19 mouse cellular contexts compared by ENCODE assay signal in the genomic region with DNA sequence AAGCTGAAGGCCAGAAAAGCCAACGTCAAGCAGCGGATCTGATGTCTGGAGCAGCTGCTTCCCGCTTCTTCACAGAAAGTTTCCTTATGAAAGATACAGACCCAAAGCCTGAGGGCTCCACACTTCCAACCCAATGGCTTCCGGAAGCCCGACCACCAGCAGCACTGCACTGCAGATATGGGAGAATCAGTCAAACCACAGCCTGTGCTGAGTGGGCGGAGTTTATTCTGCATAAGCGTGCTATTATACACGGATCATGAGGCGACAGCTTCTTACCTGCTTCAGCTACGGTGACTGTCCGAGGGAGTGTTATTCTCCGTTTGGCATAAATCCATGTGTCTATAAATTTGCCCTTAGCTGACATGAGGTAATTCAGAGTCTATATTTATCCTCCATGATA.
"Had no signal": no experiment of that assay in that cellular context is flagged by ENCODE, and none has a peak within 500 bp of the region (broad histone marks: within the 10 kb centered on the region; RNA-seq: fewer than 3 reads in every experiment).

No protein-coding gene starts in this region.

- H3K4me3 ChIP-seq: liver, embryonic 15.5 days; midbrain, embryonic 10.5 days; midbrain, embryonic 12.5 days; myocyte; neural tube, embryonic 13.5 days; neural tube, embryonic 15.5 days had no signal

- H3K9ac ChIP-seq: liver, embryonic 15.5 days; liver, postnatal 0 days; midbrain, embryonic 12.5 days; neural tube, embryonic 13.5 days; neural tube, embryonic 15.5 days had no signal

- H3K4me2 ChIP-seq: liver, embryonic 15.5 days; midbrain, embryonic 12.5 days; neural tube, embryonic 13.5 days; neural tube, embryonic 15.5 days had no signal

- H3K27ac ChIP-seq: liver, embryonic 15.5 days; macrophage; midbrain, embryonic 10.5 days; midbrain, embryonic 12.5 days; neural tube, embryonic 13.5 days; neural tube, embryonic 15.5 days had no signal

- H3K27me3 ChIP-seq: liver, embryonic 15.5 days; midbrain, embryonic 12.5 days; neural tube, embryonic 13.5 days; neural tube, embryonic 15.5 days had no signal

- DNase-seq: liver, postnatal 0 days; lung, adult 2 months; lung, postnatal 10 days; midbrain, embryonic 14.5 days; right cerebral cortex, adult 18-20 months; right cerebral cortex, postnatal 25 days; right cerebral cortex, postnatal 4 days; spleen, adult 18-20 months; thymus, adult 18-20 months; thymus, postnatal 14 days; thymus, postnatal 36 days had no signal

- H3K4me1 ChIP-seq: liver, embryonic 15.5 days had no signal

- H3K9me3 ChIP-seq: liver, embryonic 15.5 days; midbrain, embryonic 10.5 days; midbrain, embryonic 12.5 days; neural tube, embryonic 13.5 days; neural tube, embryonic 15.5 days had no signal

- H3K36me3 ChIP-seq: liver, embryonic 15.5 days; midbrain, embryonic 10.5 days; midbrain, embryonic 12.5 days; neural tube, embryonic 13.5 days; neural tube, embryonic 15.5 days had no signal

- ATAC-seq: liver, postnatal 0 days; midbrain, embryonic 16.5 days had no signal
